Mouse (Mus musculus) hindbrain, postnatal 0 days (tissue): ENCODE data around the gene Cox19. TPM values are rescaled to one million over a fixed set of nuclear protein-coding genes. Genes with fewer than 3 reads are reported as not detected.

ENCODE experiments used
- ATAC-seq: fragments of 200-750 bp; cut with Nextera tagmentation; 2 replicates; pipeline ENCODE4 v1.8.0; 2017; ENCODE audit warnings: mild to moderate bottlenecking, moderate TSS enrichment, moderate library complexity
- DNase-seq: peaks from one replicate; pipeline ENCODE4 v3.0.0-alpha.2; 2015; ENCODE audit warnings: low spot score
- H3K27ac ChIP-seq: fragments of 300-500 bp; sonication (generic); 2 replicates; pipeline ENCODE4 v1.5.1; 2014; ENCODE audit warnings: mild to moderate bottlenecking
- H3K27me3 ChIP-seq: fragments of 300-500 bp; sonication (generic); 2 replicates; pipeline ENCODE4 v1.6.1; 2014; ENCODE audit warnings: low read length, mixed read lengths; ENCODE audit not compliant: insufficient read depth
- H3K36me3 ChIP-seq: fragments of 300-500 bp; sonication (generic); 2 replicates; pipeline ENCODE4 v1.6.1; 2014; ENCODE audit warnings: low read length, mixed read lengths; ENCODE audit not compliant: insufficient read depth
- H3K4me1 ChIP-seq: fragments of 300-500 bp; sonication (generic); 2 replicates; pipeline ENCODE4 v1.6.1; 2014; ENCODE audit warnings: antibody characterized with exemption, low read length, mixed read lengths; ENCODE audit not compliant: insufficient read depth
- H3K4me2 ChIP-seq: fragments of 300-500 bp; sonication (generic); 2 replicates; pipeline ENCODE4 v1.6.1; 2014; ENCODE audit warnings: low read depth, mild to moderate bottlenecking, low read length, moderate library complexity, mixed read lengths
- H3K4me3 ChIP-seq: fragments of 300-500 bp; sonication (generic); 2 replicates; pipeline ENCODE4 v1.5.1; 2014; ENCODE audit warnings: low read length
- H3K9ac ChIP-seq: fragments of 300-500 bp; sonication (generic); replicated peaks from 2 replicates; pipeline ENCODE4 v1.6.1; 2014; ENCODE audit warnings: mild to moderate bottlenecking, low read length, moderate library complexity, mixed read lengths
- H3K9me3 ChIP-seq: fragments of 300-500 bp; sonication (generic); 2 replicates; pipeline ENCODE4 v1.6.1; 2016; ENCODE audit warnings: low read length, mixed read lengths
- CTCF ChIP-seq: IDR thresholded peaks from 2 replicates; pipeline ENCODE4 v1.5.1; 2016; ENCODE audit warnings: antibody characterized with exemption, control low read depth, low read depth
- WGBS: fragments of 180-500 bp; shearing (Covaris S2); extraction: QIAGEN DNeasy Blood & Tissue Kit; methylation state at CpG from one replicate; pipeline ENCODE4 v1.1.7; 2014; 5-methylcytosine and 5-hydroxymethylcytosine counted together
- polyA plus RNA-seq: library from polyadenylated mRNA; unstranded; fragments of >200 nt; fragmentation: Nextera tagmentation; extraction: Ambion mirVana; gene quantifications from 2 replicates; pipeline ENCODE4 v1.2.1, GENCODE M21; 2015
- total RNA-seq: library from RNA; depleted of rRNA; stranded (reverse); fragments of >200 nt; gene quantifications from 2 replicates; pipeline ENCODE4 v1.2.3, GENCODE M21; 2014

Gene Cox19
- total and polyA plus RNA-seq, 2 experiments from 2014 or later, result 91.0 to 93.7 TPM

DNA sequence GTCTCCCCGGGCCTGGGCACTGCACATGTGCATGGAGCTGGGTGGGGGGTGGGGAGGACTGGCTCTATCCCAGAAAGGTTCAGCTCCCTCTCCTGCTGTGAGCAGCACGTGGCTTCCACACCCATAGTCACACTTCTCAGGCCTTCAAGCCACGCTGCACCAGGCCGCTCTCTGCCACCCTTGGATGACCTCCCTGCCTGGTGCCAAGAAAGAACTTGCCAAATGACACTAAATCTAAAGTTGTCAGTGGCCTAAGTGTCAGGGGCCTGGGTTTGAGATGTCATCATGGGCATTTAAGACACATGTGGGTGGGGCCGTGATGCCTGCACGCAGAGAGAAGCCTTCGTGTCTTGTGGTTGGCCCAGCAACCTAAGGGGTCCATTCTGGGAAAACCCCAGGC lies 30.8 kb downstream of the Cox19 start:
- no peak for ATAC-seq
- 74% methylated on average over 7 of the region's 7 CpGs for WGBS

DNA sequence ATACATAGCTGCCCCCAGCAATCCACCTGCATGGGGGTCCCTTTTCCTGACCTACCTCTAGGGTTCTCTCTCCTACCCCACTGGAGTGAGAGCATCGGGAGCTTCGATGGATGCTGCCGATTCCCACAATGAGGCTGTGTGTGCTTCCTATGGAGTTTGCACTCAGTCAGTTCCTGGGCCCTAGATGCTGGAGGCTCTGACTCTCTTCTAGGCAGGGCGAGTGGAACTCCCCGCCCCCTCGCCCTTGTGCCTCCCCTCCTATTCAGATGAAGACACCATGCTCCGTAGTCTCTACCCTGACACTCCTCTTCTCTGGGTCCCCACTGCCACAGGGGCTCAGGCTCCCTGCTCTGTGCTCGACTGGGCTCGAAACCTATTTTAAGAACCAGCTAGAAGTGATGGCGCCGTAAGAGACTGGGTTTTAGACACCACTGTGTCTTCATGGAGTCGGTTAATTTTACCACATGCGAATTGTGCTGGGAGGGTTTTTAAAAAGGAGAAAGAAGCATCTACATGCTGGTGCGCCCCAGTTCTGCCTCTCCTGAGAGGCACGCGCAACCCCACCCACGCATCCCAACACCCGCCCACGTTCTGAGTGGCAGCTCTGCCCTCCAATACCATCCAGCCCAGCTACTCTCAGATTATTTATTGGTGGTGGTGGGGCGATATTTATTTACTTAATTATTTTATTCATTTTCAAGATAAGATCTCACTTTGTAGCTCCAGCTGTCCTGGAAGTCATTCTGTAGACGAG lies 33.3 kb downstream of the Cox19 start:
- WGBS, result 62% methylated on average over 21 of the region's 21 CpGs
- no peak overlapping the region for H3K4me2 ChIP-seq
- no peaks in the 10 kb centered on the region for H3K4me1 ChIP-seq
- H3K4me3 ChIP-seq, result no peak overlapping the region
- H3K27ac ChIP-seq, result no peak overlapping the region
- ATAC-seq (no peak), DNase-seq (no peak)
- H3K36me3 ChIP-seq, result no peaks in the 10 kb centered on the region
- no peaks in the 10 kb centered on the region for H3K9me3 ChIP-seq
- H3K9ac ChIP-seq, result no peak overlapping the region
- TF ChIP-seq CTCF, result no peak
- no peaks in the 10 kb centered on the region for H3K27me3 ChIP-seq

More for the DNA sequence above, 30.8 kb downstream of the Cox19 start:
- Histone ChIP-seq H3K9me3 (no peaks in the 10 kb centered on the region), H3K4me3 (no peak overlapping the region), H3K9ac (no peak overlapping the region), H3K27ac (no peak overlapping the region), H3K27me3 (no peaks in the 10 kb centered on the region), H3K36me3 (no peaks in the 10 kb centered on the region), H3K4me1 (peaks cover 10% of the 10 kb centered on the region), H3K4me2 (no peak overlapping the region)
- TF ChIP-seq CTCF, result no peak
- DNase-seq, result no peak

DNA sequence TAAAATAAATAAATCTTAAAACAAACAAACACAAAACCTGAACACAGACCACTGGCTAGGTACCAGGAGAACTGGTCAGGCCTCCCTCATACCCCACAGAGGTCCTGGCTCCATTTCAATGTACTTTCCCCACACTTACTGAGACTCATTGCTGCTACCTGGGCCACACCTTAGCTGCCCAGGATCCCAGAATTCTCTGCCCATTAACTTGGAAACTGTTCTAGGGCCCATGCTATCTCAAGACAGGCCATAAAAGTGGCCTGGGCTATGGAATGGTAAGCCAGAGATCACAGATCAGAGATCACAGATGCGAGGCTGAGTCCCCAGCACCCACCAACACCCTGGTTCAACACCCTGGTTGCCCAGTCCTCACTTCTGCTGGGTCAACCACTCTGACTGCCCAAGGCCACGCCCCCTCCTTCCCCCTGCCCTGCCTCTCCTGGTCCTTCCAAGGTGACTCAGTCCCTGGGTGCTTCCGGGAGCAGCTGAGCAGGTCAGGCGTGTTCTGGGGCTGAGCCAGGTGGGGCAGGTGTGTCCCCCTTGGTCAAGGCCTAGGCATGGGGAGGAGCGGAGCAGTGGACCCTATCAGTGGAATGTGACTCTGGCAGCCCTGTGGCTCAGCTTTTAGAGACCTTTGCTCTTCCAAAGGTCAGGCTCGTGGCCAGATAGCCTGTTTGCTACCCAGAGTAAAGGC lies 34.1 kb downstream of the Cox19 start:
- H3K27me3 ChIP-seq, result no peaks in the 10 kb centered on the region
- no peak for DNase-seq
- no peaks in the 10 kb centered on the region for H3K4me1 ChIP-seq
- no peak for ATAC-seq
- TF ChIP-seq CTCF, result no peak
- WGBS, result 80% methylated on average over 6 of the region's 6 CpGs
- no peaks in the 10 kb centered on the region for H3K9me3 ChIP-seq
- no peak overlapping the region for H3K4me2 ChIP-seq
- H3K4me3 ChIP-seq, result no peak overlapping the region
- H3K36me3 ChIP-seq, result no peaks in the 10 kb centered on the region
- no peak overlapping the region for H3K27ac ChIP-seq
- no peak overlapping the region for H3K9ac ChIP-seq

DNA sequence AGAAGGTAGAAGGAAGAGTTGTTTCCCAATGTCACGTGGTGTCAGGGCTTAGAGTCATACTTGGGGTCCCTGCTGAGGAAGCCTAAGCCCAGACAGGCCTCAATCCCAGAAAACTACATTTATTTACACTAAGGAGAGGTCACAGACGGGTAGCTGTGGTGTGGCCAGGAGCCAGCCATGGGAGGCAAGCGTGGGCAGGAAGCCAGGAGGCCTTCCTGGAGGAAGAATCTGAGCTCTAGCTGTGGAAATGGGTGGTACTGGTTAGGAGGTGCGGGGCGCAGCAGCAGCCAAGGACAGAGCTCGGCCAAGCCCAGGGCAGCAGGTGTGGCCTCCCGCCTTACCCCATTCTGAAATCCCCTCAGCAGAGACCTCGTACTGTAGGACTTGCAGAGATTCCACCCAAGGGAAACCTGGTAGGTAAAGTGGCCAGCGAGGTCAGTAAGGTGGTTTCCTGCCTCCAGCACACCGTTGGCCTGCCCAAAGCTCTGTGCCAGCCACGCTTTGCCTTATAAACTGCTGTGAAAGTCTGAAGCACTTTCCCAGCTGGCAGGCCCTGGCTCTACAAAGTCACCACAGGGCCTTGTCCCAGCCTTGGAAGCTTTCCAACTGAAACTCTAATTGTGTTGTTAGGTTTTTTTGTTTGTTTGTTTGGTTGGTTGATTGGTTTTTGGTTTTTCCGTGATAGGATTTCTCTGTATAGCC lies 36.1 kb downstream of the Cox19 start:
- no peak overlapping the region for H3K27ac ChIP-seq
- no peaks in the 10 kb centered on the region for H3K27me3 ChIP-seq
- H3K4me2 ChIP-seq, result no peak overlapping the region
- WGBS, result 74% methylated on average over 12 of the region's 12 CpGs
- DNase-seq (no peak), ATAC-seq (no peak)
- H3K4me1 ChIP-seq, result no peaks in the 10 kb centered on the region
- H3K9ac ChIP-seq, result no peak overlapping the region
- TF ChIP-seq CTCF, result no peak
- no peak overlapping the region for H3K4me3 ChIP-seq
- no peaks in the 10 kb centered on the region for H3K9me3 ChIP-seq
- H3K36me3 ChIP-seq, result no peaks in the 10 kb centered on the region

DNA sequence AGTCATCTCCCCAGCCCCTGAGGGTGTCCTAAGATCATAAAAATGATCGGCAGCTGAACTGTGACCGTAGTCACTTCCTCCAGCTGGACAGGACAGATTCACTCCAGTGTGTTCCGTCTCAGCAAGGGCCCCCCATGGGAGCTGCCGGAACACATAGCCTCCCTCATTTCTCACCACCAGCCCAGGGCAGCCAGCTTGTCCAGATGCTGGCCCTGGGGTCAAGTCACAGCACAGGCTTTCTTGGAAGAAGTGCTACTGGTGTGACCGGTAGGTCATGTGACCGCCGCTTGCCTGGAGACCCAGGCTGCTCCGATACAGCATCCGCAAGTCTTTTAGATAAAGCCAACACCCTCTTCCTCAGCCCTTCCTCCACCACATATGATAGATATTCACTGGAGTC lies 37.7 kb downstream of the Cox19 start:
- H3K27me3 ChIP-seq, result no peaks in the 10 kb centered on the region
- H3K9ac ChIP-seq, result no peak overlapping the region
- no peaks in the 10 kb centered on the region for H3K4me1 ChIP-seq
- WGBS, result 88% methylated on average over 9 of the region's 9 CpGs
- H3K27ac ChIP-seq, result no peak overlapping the region
- H3K4me2 ChIP-seq, result no peak overlapping the region
- no peak for TF ChIP-seq CTCF
- DNase-seq (no peak), ATAC-seq (no peak)
- no peak overlapping the region for H3K4me3 ChIP-seq
- H3K9me3 ChIP-seq, result no peaks in the 10 kb centered on the region
- H3K36me3 ChIP-seq, result no peaks in the 10 kb centered on the region

DNA sequence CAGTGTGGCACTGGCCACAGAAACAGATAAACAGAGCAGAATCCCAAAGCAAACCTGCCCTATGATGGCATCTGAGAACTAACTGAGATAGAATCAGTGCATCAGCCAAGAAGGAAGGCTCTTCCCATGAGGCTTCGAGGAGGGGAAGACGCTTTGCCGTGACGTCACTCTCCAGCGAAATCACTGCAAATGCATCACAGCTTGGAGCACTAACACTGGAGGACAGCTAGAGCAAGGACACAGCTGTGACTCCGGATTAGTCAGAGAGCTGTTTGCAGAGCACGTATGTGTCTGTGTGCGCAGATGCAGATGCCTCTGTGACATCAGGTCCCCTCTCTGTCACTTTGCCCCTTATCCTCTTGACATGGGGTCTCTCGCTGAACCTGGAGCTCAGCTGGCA lies 39.4 kb downstream of the Cox19 start:
- WGBS, result 85% methylated on average over 9 of the region's 9 CpGs
- H3K4me2 ChIP-seq, result no peak overlapping the region
- no peak for ATAC-seq

DNA sequence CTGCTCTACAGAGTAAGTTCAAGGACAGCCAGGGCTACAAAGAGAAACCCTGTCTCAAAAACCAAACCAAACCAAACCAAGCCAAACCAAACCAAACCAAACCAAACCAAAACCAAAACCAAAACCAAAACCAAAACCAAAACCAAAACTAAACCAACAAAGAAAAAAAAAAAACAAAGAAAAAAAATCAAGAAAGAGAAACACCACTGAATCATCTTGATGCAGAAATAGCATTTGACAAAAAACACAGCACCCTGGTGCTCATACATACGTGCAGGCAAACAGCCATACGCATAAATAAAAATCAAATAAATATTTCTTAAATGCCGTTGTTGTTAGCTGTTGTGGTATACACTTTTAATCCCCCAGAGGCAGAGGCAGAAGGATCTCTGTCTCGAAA lies 40.7 kb downstream of the Cox19 start:
- Histone ChIP-seq H3K4me3 (no peak overlapping the region), H3K36me3 (no peaks in the 10 kb centered on the region), H3K9ac (no peak overlapping the region), H3K4me2 (no peak overlapping the region), H3K9me3 (no peaks in the 10 kb centered on the region), H3K27me3 (no peaks in the 10 kb centered on the region), H3K27ac (no peak overlapping the region), H3K4me1 (no peaks in the 10 kb centered on the region)
- DNase-seq, result no peak
- 89% methylated on average over 4 of the region's 4 CpGs for WGBS
- ATAC-seq, result no peak
- TF ChIP-seq CTCF, result no peak

More for the DNA sequence above, 39.4 kb downstream of the Cox19 start:
- Histone ChIP-seq H3K9ac (no peak overlapping the region), H3K4me3 (no peak overlapping the region), H3K27ac (no peak overlapping the region), H3K4me1 (no peaks in the 10 kb centered on the region), H3K36me3 (no peaks in the 10 kb centered on the region), H3K9me3 (no peaks in the 10 kb centered on the region), H3K27me3 (no peaks in the 10 kb centered on the region)
- no peak for DNase-seq
- TF ChIP-seq CTCF, result no peak
